Mouse (Mus musculus): Measurements from ENCODE around the gene Wwp2. TPM values are rescaled to one million over a fixed set of nuclear protein-coding genes. Genes with fewer than 3 reads are reported as not detected.

Wwp2 gene
- total and polyA plus RNA-seq, 3 experiments, result 21.8 to 31.5 TPM; not detected in 1

- TF ChIP-seq BHLHE40 (IDR thresholded peaks at IDR 0.05; ENCODE audit: borderline replicate concordance, low read depth, low read length) (no peak), CTCF (IDR thresholded peaks at IDR 0.05 in 2 of 3, conservative IDR thresholded peaks at IDR 0.05 in 1 of 3; ENCODE audit: control insufficient read depth in 1 of 3, insufficient read depth in 1 of 3, low read depth in 2 of 3, low read length in 3 of 3, poor library complexity in 1 of 3, severe bottlenecking in 1 of 3) (no peak)
- H3K4me3 ChIP-seq (ENCODE audit: control insufficient read depth in 1 of 2, insufficient read depth in 1 of 2, low read depth in 2 of 2, low read length in 2 of 2), result no peak overlapping the region
- H3K9me3 ChIP-seq (replicated peaks; ENCODE audit: insufficient read depth, low read length), result no peaks in the 10 kb centered on the region
- H3K4me1 ChIP-seq (ENCODE audit: control insufficient read depth in 1 of 2, insufficient read depth in 2 of 2, low read length in 2 of 2), result no peaks in the 10 kb centered on the region
- no peak overlapping the region for H3K9ac ChIP-seq (ENCODE audit: control insufficient read depth, low read depth, low read length, poor library complexity, severe bottlenecking)
- no peaks in the 10 kb centered on the region for H3K79me2 ChIP-seq (ENCODE audit: control insufficient read depth, insufficient read depth, low read length, poor library complexity)
- no peaks in the 10 kb centered on the region; a peak in 1 of 4 replicates for H3K36me3 ChIP-seq (ENCODE audit: control insufficient read depth in 1 of 2, insufficient read depth in 2 of 2, low read length in 2 of 2)
- no peak for DNase-seq (ENCODE audit: low read depth, low spot score)
- H3K27ac ChIP-seq (ENCODE audit: control insufficient read depth, low read depth, low read length), result no peak overlapping the region
- no peaks in the 10 kb centered on the region for H3K27me3 ChIP-seq (ENCODE audit: control insufficient read depth in 1 of 2, insufficient read depth in 2 of 2, low read length in 2 of 2)
Observed at GRCm38 (mm10) chr8:107521788-107522554, 85.8 kb downstream of the Wwp2 start.

GRCm38 (mm10) chr8:107522555-107522833 is 86.3 kb downstream of the Wwp2 start:
- TF ChIP-seq RCOR1 (IDR thresholded peaks at IDR 0.05; ENCODE audit: low read depth, low read length) (no peak), TCF12 (IDR thresholded peaks at IDR 0.05; ENCODE audit: low read depth, low read length) (no peak), MEF2A (IDR thresholded peaks at IDR 0.05; ENCODE audit: extremely low read depth, insufficient replicate concordance, low read depth, low read length, poor library complexity, severe bottlenecking) (no peak), JUND (IDR thresholded peaks at IDR 0.05; ENCODE audit: low read depth, low read length) (no peak), ELF1 (IDR thresholded peaks at IDR 0.05; ENCODE audit: low read depth, low read length) (no peak), ETS1 (IDR thresholded peaks at IDR 0.05; ENCODE audit: low read depth, low read length) (no peak), CHD2 (IDR thresholded peaks at IDR 0.05; ENCODE audit: low read length) (no peak), POLR2AphosphoS5 (IDR thresholded peaks at IDR 0.05; ENCODE audit: borderline replicate concordance, low read depth, low read length) (no peak), MYB (IDR thresholded peaks at IDR 0.05; ENCODE audit: low read depth, low read length) (no peak), KAT2A (conservative IDR thresholded peaks at IDR 0.05; ENCODE audit: low read depth, low read length) (no peak), E2F4 (IDR thresholded peaks at IDR 0.05; ENCODE audit: borderline replicate concordance, low read depth, low read length) (no peak), SIN3A (IDR thresholded peaks at IDR 0.05; ENCODE audit: low read length) (no peak), ZKSCAN1 (IDR thresholded peaks at IDR 0.05; ENCODE audit: low read depth, low read length) (no peak), BHLHE40 (IDR thresholded peaks at IDR 0.05; ENCODE audit: borderline replicate concordance, low read depth, low read length) (no peak), TBP (IDR thresholded peaks at IDR 0.05; ENCODE audit: low read depth, low read length) (no peak), CHD1 (IDR thresholded peaks at IDR 0.05; ENCODE audit: low read depth, low read length) (no peak), NELFE (IDR thresholded peaks at IDR 0.05; ENCODE audit: low read depth, low read length) (no peak), MYC (IDR thresholded peaks at IDR 0.05; ENCODE audit: low read depth, low read length) (no peak), GABPA (IDR thresholded peaks at IDR 0.05; ENCODE audit: low read depth, low read length) (no peak), MAZ (IDR thresholded peaks at IDR 0.05; ENCODE audit: low read depth, low read length) (no peak)
- no peaks in the 10 kb centered on the region for H3K9me3 ChIP-seq (replicated peaks; ENCODE audit: insufficient read depth, low read length)
- H3K27ac ChIP-seq (ENCODE audit: control insufficient read depth, low read depth, low read length), result no peak overlapping the region
- no peaks in the 10 kb centered on the region; a peak in 1 of 4 replicates for H3K36me3 ChIP-seq (ENCODE audit: control insufficient read depth in 1 of 2, insufficient read depth in 2 of 2, low read length in 2 of 2)
- H3K27me3 ChIP-seq (ENCODE audit: control insufficient read depth in 1 of 2, insufficient read depth in 2 of 2, low read length in 2 of 2), result no peaks in the 10 kb centered on the region
- H3K79me2 ChIP-seq (ENCODE audit: control insufficient read depth, insufficient read depth, low read length, poor library complexity), result no peaks in the 10 kb centered on the region
- no peak overlapping the region for H3K9ac ChIP-seq (ENCODE audit: control insufficient read depth, low read depth, low read length, poor library complexity, severe bottlenecking)
- no peak overlapping the region for H3K4me3 ChIP-seq (ENCODE audit: control insufficient read depth in 1 of 2, insufficient read depth in 1 of 2, low read depth in 2 of 2, low read length in 2 of 2)
- DNase-seq (ENCODE audit: low read depth, low spot score), result no peak
- no peaks in the 10 kb centered on the region for H3K4me1 ChIP-seq (ENCODE audit: control insufficient read depth in 1 of 2, insufficient read depth in 2 of 2, low read length in 2 of 2)

All from MEL (cell line).